Mouse (Mus musculus): Measurements from ENCODE around the gene Usb1.
A peak's percentile ranks its signal among the peaks of the same experiment; 100 is the strongest.

The Usb1 gene

DNA sequence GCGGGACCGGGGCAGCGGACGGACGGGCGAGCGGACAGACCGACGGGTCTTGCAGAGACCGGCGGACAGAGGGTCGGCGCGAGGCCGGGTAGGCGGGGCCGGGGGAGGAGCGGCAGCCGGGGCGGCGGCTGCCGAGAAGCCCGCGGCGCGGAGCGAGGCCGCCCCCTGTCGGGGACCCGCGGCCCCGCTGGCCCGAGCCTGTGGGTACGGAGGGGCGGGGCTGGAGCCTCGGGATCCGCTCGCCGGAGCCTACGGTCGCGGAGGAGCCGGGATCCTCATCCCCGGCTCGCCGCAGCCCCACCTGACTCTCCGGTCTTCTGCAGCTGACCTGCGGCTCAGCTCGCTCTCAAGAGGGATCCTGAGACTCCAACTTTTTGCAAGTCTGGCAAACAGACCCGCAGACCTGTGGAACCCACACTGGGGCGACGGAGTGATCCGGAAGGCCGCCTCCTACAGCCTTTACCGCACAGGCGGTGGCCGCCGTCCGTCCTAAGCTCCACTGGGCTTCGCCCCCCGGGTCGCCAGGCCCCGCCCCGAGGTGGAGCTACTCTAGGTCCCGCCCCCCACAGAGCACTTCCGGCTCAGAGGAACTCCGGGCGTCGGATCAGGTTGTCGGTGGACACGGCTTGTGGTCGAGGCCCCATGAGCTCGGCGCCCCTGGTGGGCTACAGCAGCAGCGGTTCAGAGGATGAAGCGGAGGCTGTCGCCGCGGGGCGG, at the start of gene Usb1, which contains the start of gene Zfp319:
TSS of gene Usb1 (plus strand) at position 565 of the 717 bp plus-strand sequence.
TSS of gene Zfp319 (minus strand) at position 231 of the 717 bp plus-strand sequence.
- peak; percentile 87 for DNase-seq (ENCODE audit: low spot score)

DNA sequence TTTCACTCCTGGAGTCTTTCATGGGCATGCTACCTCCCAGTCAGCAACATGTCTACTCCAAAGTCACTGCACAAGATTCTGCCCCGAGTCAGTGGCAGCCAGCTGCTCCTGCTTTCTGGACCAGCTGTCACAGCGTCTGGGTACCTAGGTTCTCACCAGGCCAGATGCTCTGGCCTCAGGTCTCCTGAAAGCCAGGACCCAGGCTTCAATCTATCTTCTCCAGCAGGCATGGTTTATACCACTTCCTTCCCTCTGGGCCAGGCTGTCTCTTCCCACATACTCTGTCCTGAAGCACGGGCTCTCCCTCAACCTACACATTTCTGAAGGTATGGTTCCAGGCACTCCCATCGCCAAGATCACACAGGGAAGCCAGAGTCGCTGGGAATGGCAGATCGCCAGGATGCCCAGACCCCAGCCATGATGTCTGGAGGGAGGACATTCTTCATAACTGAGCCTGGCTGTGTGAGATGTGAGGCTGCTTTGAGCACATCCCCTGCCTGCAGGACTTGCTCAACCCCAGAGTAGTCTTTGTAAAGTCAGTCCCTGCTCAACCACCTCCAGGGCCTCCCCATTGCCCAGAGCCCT, 42.9 kb upstream of the Usb1 start:
- no peak for DNase-seq (ENCODE audit: low spot score)

DNA sequence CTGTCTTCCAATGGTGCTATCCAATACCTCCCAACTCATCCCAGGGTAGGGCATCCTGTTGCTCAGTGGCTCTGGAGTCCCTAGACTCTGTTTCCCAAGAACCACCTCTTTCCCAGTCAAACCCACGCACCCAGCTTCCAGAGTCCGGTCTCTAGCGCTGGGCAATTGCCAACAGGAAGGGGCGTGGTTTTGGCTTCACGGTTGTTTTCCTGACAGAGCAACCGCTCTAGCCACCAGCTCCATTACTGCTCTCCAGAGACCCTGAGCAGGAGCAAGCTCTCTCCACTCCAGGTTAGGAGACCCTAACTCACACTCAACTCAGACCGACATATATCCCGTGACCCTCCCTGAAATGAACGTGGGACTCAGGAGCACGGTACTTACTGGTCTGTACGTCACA, 38.9 kb upstream of the Usb1 start:
- no peak for DNase-seq (ENCODE audit: low spot score)

DNA sequence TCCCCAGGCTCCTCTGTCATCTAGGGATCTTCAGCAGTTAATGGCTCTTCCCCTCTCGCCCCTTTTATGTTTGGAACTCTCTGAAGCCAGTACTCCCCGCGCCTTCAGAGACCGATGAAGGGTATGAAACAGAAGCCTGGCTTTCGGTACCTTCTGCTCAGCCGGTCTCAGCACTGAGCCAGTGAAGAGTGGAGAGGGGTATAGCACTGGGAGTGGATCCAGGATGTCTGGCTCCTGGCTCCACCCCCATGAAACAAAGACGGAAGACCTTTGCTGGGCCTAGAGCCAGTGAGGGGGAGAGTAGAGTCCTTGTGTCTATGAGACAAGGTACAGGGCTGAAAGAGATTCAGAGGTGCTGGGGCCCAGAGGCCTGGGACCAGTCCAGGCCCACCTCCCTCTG, 38.2 kb upstream of the Usb1 start:
- no peak for DNase-seq (ENCODE audit: low spot score)

DNA sequence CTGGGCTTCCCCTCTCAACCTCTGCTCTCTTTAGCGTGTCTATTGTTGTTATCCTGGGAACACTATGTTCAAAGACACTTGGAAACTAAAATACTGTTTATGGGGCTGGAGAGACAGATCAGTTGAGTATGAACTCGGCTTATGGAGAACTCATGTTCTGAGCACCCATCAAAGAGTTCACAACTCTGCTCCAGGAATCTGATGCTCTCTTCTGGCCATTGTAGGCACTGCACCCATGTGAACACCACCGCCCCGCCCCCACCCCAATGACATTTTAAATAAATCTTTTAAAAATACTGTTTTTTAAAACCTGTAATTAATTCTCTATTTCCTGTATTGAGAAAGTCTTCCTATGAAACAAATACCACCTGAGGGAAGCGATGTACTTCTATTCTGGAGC, 29.7 kb upstream of the Usb1 start:
- no peak for DNase-seq (ENCODE audit: low spot score)

DNA sequence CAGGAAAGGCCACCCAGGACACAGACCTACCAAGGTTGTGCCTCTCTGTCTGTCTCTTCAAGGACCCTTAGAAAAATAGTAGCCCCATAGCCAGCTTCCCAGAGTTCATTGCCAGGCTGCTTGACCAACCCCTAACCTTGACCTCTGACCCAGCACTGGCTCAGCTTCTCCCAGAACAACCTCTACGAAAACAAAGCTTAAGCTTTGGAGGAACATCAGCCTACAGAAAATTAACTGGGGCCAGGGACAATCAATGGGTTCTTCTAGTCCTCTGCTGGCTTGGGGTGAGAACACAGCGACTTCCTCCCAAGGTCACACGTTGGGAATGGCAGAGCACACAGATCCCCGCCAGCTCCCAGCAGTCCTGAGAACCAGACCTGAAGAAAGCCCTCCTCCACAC, 26.6 kb upstream of the Usb1 start:
- DNase-seq (ENCODE audit: low spot score), result no peak

DNA sequence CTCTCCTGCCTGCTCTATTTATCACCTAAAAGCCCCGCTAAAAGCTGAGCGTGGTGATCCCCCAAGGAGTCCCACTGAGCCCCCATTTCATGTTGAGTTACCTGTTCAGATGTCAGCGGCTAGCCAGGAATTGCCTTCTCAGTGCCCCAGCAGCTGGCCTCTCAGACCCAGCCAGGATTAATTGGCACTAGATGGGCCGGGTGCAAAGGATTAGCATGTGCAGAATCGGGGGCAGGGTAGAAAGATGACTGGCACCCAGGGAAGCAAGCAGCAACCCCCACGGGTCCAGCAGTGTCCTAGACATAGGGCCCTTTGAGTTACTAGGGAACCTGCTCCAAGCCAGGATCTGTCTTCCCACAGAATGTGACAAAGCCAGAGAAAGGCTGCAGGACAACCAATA, 25.7 kb upstream of the Usb1 start, which contains the start of gene Cngb1:
TSS of gene Cngb1 (minus strand) at position 155 of the 400 bp plus-strand sequence.
- no peak for DNase-seq (ENCODE audit: low spot score)

DNA sequence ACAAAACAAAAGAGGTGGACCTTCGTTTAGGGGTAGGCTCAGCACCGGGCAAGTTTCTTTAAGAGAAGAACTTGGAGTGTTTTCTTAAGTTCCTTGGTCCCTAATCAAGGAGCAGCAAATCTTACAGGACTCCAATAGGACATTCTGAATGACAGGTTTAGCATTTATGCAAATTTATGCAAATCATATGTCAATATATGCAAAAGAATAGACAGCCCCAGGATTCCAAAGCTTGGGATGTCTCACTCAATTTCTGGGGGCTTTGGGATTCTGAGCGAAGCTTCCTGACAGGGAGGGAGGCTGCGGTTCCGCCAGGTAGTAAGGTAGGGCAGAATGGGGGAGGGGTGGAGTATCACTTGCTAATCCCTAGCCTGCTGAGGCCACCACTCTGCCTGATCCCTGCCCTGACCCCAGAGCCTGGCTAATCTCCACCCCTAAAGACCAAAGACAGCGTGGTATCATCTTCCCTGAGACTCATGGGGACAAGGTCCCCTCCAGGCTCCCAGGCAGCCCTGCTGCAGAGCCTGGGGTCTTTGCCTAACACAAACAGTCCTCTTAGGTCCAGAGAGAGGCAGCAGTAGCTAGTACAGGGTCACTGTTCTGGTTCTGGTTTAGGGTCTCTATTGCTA, 21.6 kb upstream of the Usb1 start, which contains the start of gene Tepp:
TSS of gene Tepp (plus strand) at position 225 of the 629 bp plus-strand sequence.
- no peak for DNase-seq (ENCODE audit: low spot score)

DNA sequence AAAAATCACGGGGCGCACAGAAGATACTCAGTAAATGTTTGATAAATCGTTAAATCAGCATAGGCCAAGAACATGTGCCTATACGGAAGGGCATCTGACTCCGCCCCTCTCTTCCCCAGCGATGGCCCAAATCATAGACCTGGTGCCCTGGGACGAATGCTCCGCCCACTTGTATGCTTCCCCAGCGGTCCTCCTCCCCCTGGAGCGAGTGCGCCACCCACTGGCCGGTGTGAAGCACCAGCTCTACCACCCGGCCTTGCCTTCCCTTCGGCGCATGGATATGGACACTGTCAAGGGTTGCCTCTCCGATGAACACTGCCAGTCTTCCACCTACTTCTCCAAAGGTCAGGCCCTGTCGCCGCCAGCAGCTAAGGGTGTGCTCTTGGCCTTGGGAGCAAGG, 19.2 kb upstream of the Usb1 start:
- no peak for DNase-seq (ENCODE audit: low spot score)

DNA sequence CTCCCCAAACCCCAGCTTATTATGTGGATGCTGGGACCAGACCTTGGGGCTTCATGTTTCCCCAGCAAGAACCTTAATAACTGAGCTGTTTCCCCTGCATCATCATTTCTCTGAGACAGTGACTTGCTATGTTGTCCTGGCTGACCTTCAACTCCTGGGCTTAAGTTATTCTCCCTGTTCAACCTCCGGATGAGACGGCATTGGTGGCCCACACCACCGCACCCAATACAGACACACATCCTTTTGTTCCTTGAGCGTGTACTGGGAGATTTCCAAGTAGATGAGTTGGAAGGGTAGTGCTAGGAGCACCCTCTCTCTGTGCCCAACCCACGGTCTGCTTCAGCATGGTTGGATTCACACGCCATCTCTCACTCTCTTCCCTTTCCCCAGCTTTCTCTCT, 18.2 kb upstream of the Usb1 start:
- DNase-seq (ENCODE audit: low spot score), result no peak

DNA sequence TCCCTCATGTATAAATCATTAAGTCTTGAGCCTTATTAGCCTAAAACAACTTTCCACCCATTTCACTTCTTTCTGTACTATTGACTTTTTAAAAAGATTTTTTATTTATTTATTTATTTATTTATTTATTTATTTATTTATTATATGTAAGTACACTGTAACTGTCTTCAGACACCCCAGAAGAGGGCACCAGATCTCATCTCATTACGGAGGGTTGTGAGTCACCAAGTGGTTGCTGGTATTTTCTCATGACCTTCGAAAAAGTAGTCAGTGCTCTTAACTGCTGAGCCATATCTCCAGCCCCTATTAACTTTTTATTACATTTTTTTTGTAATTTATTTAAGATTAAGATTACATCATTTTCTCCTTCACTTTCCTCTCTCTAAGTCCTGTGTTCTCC, 17.4 kb upstream of the Usb1 start:
- no peak for DNase-seq (ENCODE audit: low spot score)

DNA sequence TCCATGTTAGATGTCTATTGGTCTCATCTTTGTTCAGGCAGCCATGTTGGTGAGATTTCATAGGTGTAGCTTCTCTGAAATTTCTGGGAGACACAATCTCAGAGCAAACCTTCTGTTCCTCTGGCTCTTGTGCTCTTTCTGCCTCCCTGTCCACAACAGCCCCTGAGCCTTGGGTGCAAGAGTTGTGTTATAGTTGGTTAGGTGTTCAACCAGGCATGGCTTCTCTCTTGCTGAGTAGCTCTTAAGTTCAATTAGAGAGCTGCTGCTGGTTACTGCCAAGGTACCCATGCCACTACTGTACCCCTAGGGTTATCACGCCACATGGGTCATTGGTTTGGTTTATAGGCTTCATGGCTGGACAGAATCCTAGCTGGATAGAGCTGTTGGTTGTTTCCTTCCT, 16.7 kb upstream of the Usb1 start:
- DNase-seq (ENCODE audit: low spot score), result no peak

DNA sequence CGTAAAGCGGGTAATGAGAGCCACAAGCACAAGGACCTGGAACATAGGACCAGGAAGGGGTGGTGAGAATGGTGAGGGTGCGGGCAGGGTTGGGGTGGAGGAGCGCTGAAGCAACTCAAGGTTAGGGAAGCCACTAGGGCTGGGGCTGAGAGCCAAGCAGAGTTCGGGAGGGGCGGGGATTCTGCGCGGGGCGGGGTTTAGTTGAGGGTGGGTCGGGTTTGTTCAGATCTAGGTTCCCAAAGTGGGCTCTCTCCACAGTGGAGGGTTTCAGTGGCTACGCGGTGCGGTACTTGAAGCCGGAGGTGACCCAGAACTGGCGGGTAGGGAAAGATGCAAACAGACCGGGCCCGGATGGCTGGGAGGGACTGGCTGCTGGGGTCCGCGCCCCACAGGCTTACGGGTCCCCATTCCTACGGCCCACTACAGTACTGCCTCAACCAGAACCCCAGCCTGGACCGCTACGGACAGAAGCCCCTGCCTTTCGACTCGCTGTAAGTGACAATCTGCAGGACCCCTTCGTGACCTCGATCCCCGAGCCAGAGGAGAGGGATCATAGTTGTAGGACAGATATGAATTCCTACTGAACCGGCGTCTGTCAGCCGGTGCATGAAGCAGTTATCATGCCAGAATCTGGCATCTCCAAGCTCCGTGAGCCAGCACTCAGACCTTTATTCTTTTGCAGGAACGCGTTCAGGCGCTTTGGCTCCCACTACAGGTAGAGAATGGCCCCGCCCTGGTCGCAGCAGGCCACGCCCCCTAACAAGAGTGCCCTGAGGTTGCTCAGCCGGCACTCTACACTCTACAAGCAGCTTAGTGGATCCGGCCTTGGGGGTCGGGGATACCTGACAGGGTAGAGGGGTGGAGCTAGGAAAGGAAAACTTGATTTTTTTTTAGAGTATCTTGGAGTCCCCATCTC, 11.6 kb upstream of the Usb1 start:
- peak; percentile 46 for DNase-seq (ENCODE audit: low spot score)

DNA sequence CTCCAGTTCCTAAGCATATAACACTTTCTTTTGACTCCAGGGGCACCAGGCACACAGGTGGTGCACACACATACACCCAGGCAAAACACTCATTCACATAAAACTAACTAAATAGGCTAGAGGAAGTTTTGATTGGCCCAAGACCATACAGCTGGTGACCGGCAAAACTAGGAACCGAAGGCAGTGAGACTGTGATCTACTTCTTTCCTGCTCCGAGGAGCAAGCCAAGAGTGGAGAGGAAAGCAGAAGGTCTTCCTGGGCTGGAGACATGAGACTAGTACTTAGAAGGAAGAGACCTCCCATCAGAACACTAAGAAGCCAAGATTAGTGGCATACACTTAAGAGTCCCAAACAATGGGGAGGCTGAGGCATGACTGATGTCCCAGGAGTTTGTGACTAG, 8.9 kb upstream of the Usb1 start:
- DNase-seq (ENCODE audit: low spot score), result no peak

DNA sequence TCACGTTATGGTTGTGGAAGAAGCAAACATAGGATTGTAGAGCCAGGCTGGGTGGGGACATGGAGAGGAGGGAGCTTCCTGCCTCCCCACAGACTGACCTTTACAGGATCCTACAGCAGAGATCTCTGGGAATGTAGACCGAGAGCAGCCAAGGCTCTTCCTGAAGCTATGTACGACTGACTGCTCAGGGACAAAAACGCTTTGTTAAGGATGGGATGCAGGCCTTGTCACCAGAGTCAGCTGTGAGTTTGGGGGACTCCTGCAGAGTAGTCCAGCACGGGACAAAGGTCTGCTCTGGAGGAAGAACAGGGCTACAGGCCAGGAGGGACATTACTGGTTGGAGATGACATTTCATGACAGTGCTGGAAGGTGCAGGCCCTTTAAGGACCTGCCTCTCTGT, 7.4 kb upstream of the Usb1 start:
- no peak for DNase-seq (ENCODE audit: low spot score)

DNA sequence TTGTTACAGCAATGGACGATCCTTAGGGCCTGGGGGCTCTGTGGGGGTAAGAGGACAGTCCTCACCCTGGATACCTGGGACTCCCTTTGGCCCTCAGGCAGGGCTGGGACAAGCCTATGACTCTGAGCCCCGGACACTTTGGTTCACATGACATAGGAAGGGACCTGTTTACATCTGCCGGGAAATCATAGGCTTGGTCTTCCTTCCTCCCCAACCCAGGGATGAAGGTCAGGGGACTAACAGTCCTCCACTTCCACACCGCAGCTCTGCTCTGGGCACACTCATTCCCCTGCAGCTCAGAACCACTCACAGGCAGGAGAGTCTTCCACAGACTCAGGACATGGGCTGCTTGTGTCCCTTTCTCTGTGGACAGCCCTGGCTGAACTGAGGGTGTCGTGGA, 5.3 kb upstream of the Usb1 start:
- no peak for DNase-seq (ENCODE audit: low spot score)

DNA sequence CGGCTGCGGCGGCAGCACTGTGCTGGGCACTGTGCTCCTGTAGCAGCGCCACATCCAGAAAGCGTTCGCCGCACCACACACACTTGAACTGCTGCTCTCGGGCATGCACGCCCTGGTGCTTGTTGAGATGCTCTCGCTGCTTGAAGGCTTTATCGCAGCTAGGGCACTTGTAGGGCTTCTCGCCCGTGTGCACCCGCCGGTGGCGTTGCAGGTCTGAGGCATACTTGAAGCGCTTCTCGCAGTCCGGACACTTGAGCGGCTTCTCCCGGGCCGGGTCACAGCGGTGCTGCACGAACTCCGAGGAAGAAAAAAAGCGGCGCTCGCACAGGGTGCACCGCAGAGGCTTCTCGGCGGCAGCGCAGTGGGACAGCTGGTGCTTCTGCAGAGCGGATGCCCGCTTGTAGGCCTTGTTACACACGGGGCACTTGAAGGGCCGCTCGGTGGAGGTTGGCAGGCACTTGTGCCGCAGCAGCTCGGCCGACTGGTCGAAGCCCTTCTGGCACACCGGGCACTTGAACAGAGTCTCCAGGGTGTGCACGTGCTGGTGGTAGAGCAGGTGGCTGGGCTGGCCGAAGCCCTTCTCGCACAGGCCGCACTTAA, 4.1 kb upstream of the Usb1 start:
- DNase-seq (ENCODE audit: low spot score), result no peak

DNA sequence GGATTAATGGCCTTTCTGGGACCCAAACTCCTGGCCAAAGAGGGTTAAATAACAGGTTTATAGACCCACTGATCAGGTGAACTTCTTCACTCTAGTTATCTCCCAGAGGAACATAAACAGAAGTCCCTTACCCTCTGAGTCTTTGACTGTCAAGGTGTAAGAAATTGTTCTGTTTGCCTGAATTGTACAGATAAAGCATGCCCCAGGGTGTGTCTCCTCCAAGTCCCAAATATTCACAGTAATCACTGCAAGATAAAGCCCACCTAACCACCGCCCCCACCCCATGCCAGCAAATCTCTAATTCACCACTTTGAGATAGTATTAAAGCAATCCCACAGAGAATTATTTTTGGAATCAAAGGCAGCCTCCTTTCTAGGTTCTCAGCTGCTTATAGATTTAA, 1.7 kb upstream of the Usb1 start:
- no peak for DNase-seq (ENCODE audit: low spot score)

DNA sequence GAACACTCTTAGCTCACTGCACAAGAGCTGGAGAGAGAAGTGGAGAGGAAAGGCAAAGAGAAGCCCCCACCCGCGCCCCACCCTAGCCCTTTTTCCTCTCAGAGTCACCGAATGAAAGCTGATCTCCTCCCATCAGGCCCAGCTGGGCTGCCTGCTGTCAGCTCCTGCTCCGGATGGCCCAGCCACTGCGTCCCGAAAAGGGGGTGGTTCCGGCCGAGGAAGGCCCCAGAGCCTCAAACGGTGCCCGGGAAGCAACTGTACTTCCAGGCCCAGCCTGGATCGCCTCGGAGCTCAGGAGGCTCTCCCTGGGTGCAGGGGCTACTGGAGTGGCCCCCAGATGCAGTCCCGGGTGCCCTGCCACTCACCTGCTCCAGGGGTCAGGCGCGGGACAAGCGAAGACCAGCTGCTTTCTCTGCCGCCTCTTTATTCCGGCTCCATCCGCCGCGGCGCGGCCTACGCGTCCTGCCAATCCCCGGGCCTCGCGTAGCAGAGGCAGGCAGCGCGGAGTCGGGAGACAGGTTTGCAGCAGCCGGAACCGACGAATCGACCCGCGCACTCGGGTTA, 846 bp upstream of the Usb1 start:
- no peak for DNase-seq (ENCODE audit: low spot score)

DNA sequence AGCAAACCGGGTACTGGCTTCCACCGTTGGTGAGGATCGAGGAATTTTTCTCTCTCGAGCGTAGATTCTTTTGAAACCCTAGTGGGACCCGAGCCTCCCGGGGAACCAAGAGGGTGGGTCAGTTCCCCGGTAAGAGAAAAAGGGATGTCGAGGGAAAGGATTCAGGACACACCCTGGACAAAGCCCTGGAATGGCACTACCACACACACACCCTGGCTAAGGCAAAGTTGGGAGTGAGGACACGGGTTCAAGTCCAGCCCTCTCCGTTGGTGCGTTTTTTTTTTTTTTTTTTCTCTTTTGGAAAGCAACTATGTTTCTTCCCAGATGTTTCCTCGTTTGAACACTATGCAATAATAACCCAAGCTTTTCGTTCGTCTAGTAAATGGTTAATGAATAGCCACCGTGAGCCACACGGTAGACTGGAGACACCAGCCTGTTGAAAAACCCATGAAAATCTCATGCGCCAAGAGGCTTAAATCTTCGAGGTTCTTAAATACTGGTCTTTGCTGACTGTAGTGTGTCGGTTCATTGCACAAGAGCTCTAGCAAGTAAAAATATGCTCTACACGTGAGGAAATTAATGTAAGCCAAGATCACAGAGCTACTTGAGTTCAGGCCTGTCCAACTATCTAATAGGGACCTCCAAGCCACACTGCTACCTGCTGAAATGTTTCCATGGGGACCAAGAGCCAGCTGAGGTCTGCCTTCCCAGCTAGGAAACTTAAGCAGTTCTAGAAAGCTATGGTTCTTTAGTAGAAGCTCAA, 534 bp downstream of the Usb1 start:
- DNase-seq (ENCODE audit: low spot score), result no peak

DNA sequence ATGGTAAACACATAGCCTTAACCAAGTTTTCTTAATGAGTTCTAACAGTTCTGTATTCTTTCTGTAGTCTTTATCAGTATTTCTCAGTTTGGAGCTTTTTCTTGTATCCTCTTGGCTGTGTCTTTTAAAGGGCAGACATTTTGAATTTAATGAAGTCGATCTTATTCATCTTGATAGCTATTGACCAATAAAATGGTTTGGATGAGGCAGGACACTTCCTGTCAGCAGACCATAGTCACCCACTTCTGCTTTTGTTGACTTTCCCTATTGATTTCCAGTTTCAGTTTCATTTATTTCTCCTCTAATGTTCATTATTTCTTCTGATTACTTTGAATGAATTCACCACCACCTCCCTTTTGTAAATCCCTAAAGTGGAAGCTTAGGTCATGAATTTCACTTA, 3.6 kb downstream of the Usb1 start:
- DNase-seq (ENCODE audit: low spot score), result no peak
